Mouse (Mus musculus) kidney, postnatal 36 days (tissue): ENCODE measurements around the gene Cyb5b.
"Not testable (repeated sequence)": the region's sequence is repeated elsewhere in the genome, so short reads cannot be mapped to it uniquely, and the experiment has no call there.

Experiments used
- DNase-seq, 2 experiments: peaks; one replicate each; pipeline ENCODE4 v3.0.0; 2021 to 2022; ENCODE audit warnings: mixed read lengths in 2 of 2

Cyb5b gene

GRCm38 (mm10) chr8:107150404-107151157 lies at the start of gene Cyb5b:
Gene Cyb5b, plus strand, starts transcription at chr8:107150640.
- DNase-seq: peak; percentile 97

GRCm38 (mm10) chr8:107104547-107104946 lies 45.9 kb upstream of the Cyb5b start:
- peak; percentile 71 to 92 for DNase-seq

GRCm38 (mm10) chr8:107108089-107108488 lies 42.4 kb upstream of the Cyb5b start:
- not testable (repeated sequence) for DNase-seq

GRCm38 (mm10) chr8:107108978-107109720 lies 41.3 kb upstream of the Cyb5b start:
- DNase-seq: no peak

- no peak for DNase-seq
These were observed 40.5 kb upstream of the Cyb5b start for GRCm38 (mm10) chr8:107109816-107110435.

- DNase-seq: no peak
These were observed 39.7 kb upstream of the Cyb5b start for GRCm38 (mm10) chr8:107110629-107111330.

- peak; percentile 53 to 58 for DNase-seq
These were observed 38.9 kb upstream of the Cyb5b start for GRCm38 (mm10) chr8:107111340-107112105.

GRCm38 (mm10) chr8:107113209-107113608 lies 37.2 kb upstream of the Cyb5b start:
- DNase-seq: no peak

- no peak for DNase-seq
These were observed 36.1 kb upstream of the Cyb5b start for GRCm38 (mm10) chr8:107114150-107115007.

GRCm38 (mm10) chr8:107115008-107115320 lies 35.5 kb upstream of the Cyb5b start:
- DNase-seq: no peak

- DNase-seq: peak; percentile 90 to 93
These were observed 34.4 kb upstream of the Cyb5b start for GRCm38 (mm10) chr8:107116023-107116422.

- DNase-seq: peak; percentile 62 to 90
These were observed 33.4 kb upstream of the Cyb5b start for GRCm38 (mm10) chr8:107117019-107117418.

- DNase-seq: peak; percentile 85 to 91
These were observed 31.6 kb upstream of the Cyb5b start for GRCm38 (mm10) chr8:107118803-107119233.

GRCm38 (mm10) chr8:107119412-107119811 lies 31.0 kb upstream of the Cyb5b start:
- no peak for DNase-seq

GRCm38 (mm10) chr8:107120806-107121205 lies 29.6 kb upstream of the Cyb5b start:
- no peak for DNase-seq

- peak; percentile 69 to 84 for DNase-seq
These were observed 28.7 kb upstream of the Cyb5b start for GRCm38 (mm10) chr8:107121681-107122291.

GRCm38 (mm10) chr8:107123063-107123614 lies 27.3 kb upstream of the Cyb5b start:
- peak in 1 of 2 experiments; percentile 61 for DNase-seq

GRCm38 (mm10) chr8:107124343-107124742 lies 26.1 kb upstream of the Cyb5b start:
- DNase-seq: no peak

GRCm38 (mm10) chr8:107129171-107130025 lies 21.0 kb upstream of the Cyb5b start:
- DNase-seq: peak; percentile 85 to 87
